Mouse (Mus musculus): ENCODE results near the gene Gm28102. TPM values are rescaled to one million over a fixed set of nuclear protein-coding genes. Genes with fewer than 3 reads are reported as not detected.

Gene Gm28102
- not detected for polyA plus RNA-seq (2017; shearing (Covaris generic))

DNA sequence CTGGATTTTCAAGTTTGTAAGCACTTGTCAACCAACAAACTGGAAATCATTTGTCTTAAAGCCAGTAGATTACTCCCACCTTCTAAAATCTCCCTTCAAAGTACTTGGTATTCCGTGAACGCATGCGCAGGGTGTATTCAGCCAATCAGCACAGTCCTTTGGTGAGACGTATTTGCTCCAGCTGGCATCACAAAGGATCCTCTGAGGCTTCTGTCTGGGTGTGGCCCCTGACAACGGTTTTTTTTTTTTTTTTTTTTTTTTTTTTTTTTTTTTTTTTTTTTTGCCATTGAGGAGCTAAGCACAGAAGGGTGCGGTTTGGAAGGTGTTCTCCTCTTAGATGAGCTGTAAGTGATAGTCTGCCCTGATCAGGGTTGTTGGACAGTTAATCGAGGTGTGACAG, at the start of gene Gm28102:
Gene Gm28102, plus strand, starts transcription at position 301 of the 400 bp plus-strand sequence.

